8 mouse cellular contexts compared by ENCODE assay signal in genomic region chr17:6424294-6424980, GRCm38 (mm10). TPM values are rescaled to one million over a fixed set of nuclear protein-coding genes. Genes with fewer than 3 reads are reported as not detected.
DNase-seq lines count a peak whose midpoint lies in the region; ATAC-seq and TF ChIP-seq lines count a peak whose summit lies in the region.
"Not testable (repeated sequence)": the region's sequence is repeated elsewhere in the genome, so short reads cannot be mapped to it uniquely, and the experiment has no call there.

No protein-coding gene starts in this region.

- peak overlapping the region; percentile 85 for H3K27ac ChIP-seq in CH12.LX (ENCODE audit: insufficient read depth, low read depth)
- H3K27ac ChIP-seq in kidney, postnatal 0 days; stomach, embryonic 14.5 days (ENCODE audit: low read length): not testable (repeated sequence)
- H3K27ac ChIP-seq in lung, embryonic 15.5 days = peak overlapping the region; percentile 51

- peak overlapping the region in 1 of 3 experiments; percentile 26 for H3K4me3 ChIP-seq in CH12.LX (replicated peaks in 1 of 3; ENCODE audit: low read depth in 2 of 3, low read length in 2 of 3, poor library complexity in 1 of 3)
- not testable (repeated sequence) for H3K4me3 ChIP-seq in kidney, postnatal 0 days (replicated peaks; ENCODE audit: low read depth, low read length); lung, embryonic 15.5 days; stomach, embryonic 14.5 days (ENCODE audit: low read depth, low read length)

- not testable (repeated sequence) for TF ChIP-seq RAD21 in CH12.LX (IDR thresholded peaks at IDR 0.05; ENCODE audit: low read depth, low read length)

- dilution Hi-C loops in CH12.LX (cut with MboI; ENCODE audit: extremely low pct_ligation_motif_present, extremely low pct_unique_long_range_greater_than_20kb, low sequenced_read_pairs) = not testable (repeated sequence)

- not testable (repeated sequence) for H3K27me3 ChIP-seq in CH12.LX (replicated peaks); kidney, postnatal 0 days (ENCODE audit: insufficient read depth, low read length); lung, embryonic 15.5 days; stomach, embryonic 14.5 days (ENCODE audit: control insufficient read depth, insufficient read depth, low read length)

- not testable (repeated sequence) for H3K36me3 ChIP-seq in CH12.LX (replicated peaks in 1 of 2; ENCODE audit: control insufficient read depth in 1 of 2, insufficient read depth in 1 of 2, low read length in 1 of 2); kidney, postnatal 0 days (ENCODE audit: insufficient read depth, low read length); lung, embryonic 15.5 days; stomach, embryonic 14.5 days (ENCODE audit: control insufficient read depth, insufficient read depth, low read length)

- WGBS in kidney, postnatal 0 days = 54% methylated on average over 12 of the region's 12 CpGs
- WGBS in lung, embryonic 15.5 days = 37% methylated on average over 12 of the region's 12 CpGs
- WGBS in stomach, embryonic 14.5 days = 29% methylated on average over 10 of the region's 12 CpGs

- H3K4me2 ChIP-seq in CH12.LX (ENCODE audit: insufficient read depth, low read depth, poor library complexity, severe bottlenecking) = peak overlapping the region; percentile 81
- H3K4me2 ChIP-seq in kidney, postnatal 0 days (ENCODE audit: low read length); lung, embryonic 15.5 days; stomach, embryonic 14.5 days (replicated peaks; ENCODE audit: low read depth, low read length): not testable (repeated sequence)

- not testable (repeated sequence) for ATAC-seq in kidney, postnatal 0 days (replicated peaks; ENCODE audit: low FRiP score, low read depth)
- peak; percentile 59; the same call in 1 of the 2 replicates for ATAC-seq in lung, embryonic 15.5 days (ENCODE audit: borderline replicate concordance, extremely low read depth, low FRiP score, low TSS enrichment)
- ATAC-seq in stomach, embryonic 14.5 days (ENCODE audit: insufficient number of reproducible peaks, insufficient read depth, low FRiP score, low read depth) = peak; percentile 66

- DNase-seq in CH12.LX (ENCODE audit: extremely low read depth) = not testable (repeated sequence)
- DNase-seq in adrenal gland, postnatal 36 days = peak; percentile 7 to 21
- DNase-seq in heart, adult 18-20 months = peak; percentile 40 to 75
- peak; percentile 43 for DNase-seq in heart, postnatal 25 days (ENCODE audit: low spot score)
- DNase-seq in kidney, postnatal 0 days (ENCODE audit: low spot score) = peak; percentile 47
- peak; percentile 64 to 69 for DNase-seq in thymus, postnatal 36 days

- intact Hi-C loops in heart, postnatal 25 days (cut with DNase I) = not testable (repeated sequence)

- not testable (repeated sequence) for TF ChIP-seq POLR2A in CH12.LX (IDR thresholded peaks at IDR 0.05; ENCODE audit: low read depth, low read length)

- H3K9ac ChIP-seq in CH12.LX (ENCODE audit: insufficient read depth, low read depth) = peak overlapping the region; percentile 8
- not testable (repeated sequence) for H3K9ac ChIP-seq in kidney, postnatal 0 days (ENCODE audit: low read depth, low read length); lung, embryonic 15.5 days; stomach, embryonic 14.5 days (replicated peaks; ENCODE audit: low read depth, low read length)

- peaks cover 16% of the 10 kb centered on the region for H3K79me2 ChIP-seq in CH12.LX (replicated peaks; ENCODE audit: control insufficient read depth, extremely low read depth, insufficient read depth, poor library complexity, severe bottlenecking)

- in situ Hi-C loops in CH12.LX (cut with MboI; ENCODE audit: low pct_ligation_motif_present, low pct_unique_long_range_greater_than_20kb, low sequenced_read_pairs) = not testable (repeated sequence)

- not testable (repeated sequence) for H3K9me3 ChIP-seq in CH12.LX (replicated peaks; ENCODE audit: low read length); kidney, postnatal 0 days (replicated peaks; ENCODE audit: low read length); lung, embryonic 15.5 days; stomach, embryonic 14.5 days (ENCODE audit: control insufficient read depth, low read depth, low read length)

- not testable (repeated sequence) for TF ChIP-seq CTCF in CH12.LX (conservative IDR thresholded peaks at IDR 0.05 in 1 of 2, IDR thresholded peaks at IDR 0.05 in 1 of 2; ENCODE audit: low read depth in 2 of 2, low read length in 2 of 2); kidney, postnatal 0 days (IDR thresholded peaks at IDR 0.05; ENCODE audit: low read depth)

- not testable (repeated sequence) for TF ChIP-seq EP300 in CH12.LX (IDR thresholded peaks at IDR 0.05; ENCODE audit: low read length)

- peaks cover 9 to 15% of the 10 kb centered on the region in 2 experiments for H3K4me1 ChIP-seq in CH12.LX (ENCODE audit: control insufficient read depth in 1 of 2, insufficient read depth in 2 of 2)
- H3K4me1 ChIP-seq in kidney, postnatal 0 days (replicated peaks; ENCODE audit: insufficient read depth, low read length); lung, embryonic 15.5 days; stomach, embryonic 14.5 days (ENCODE audit: control insufficient read depth, insufficient read depth, low read length): not testable (repeated sequence)

TF ChIP-seq in CH12.LX, 34 proteins besides CTCF, POLR2A, EP300 and RAD21:
- peak; percentile 17; the same call in 1 of the 2 replicates for TF ChIP-seq ZNF384 (IDR thresholded peaks at IDR 0.05; ENCODE audit: low read depth, low read length)

RNA-seq across cellular contexts. Expression of gene Dynlt1b, which starts 5.5 kb away (rescaled TPM):
- 338 and 389 TPM in 2 replicates for total RNA-seq in CH12.LX (2012; rRNA removed)
- 542 and 607 TPM in 2 replicates for total RNA-seq in CH12.LX (2014; rRNA removed)
- 287 and 371 TPM in 2 replicates for polyA plus RNA-seq in CH12.LX (2012; ENCODE audit: insufficient read length, low read depth)
- 100 to 1,000 TPM in 1 of 2 experiments, 10 to 100 TPM in 1; 85.7 to 129 TPM for total RNA-seq in adrenal gland, postnatal 36 days (2021)
- 10 to 100 TPM; 30.0 to 31.6 TPM for total RNA-seq in heart, adult 18-20 months (2021)
- 10 to 100 TPM; 53.6 to 56.5 TPM for total RNA-seq in heart, postnatal 25 days (2021)
- 569 and 632 TPM in 2 replicates for polyA plus RNA-seq in kidney, postnatal 0 days (2015; fragmentation: Nextera tagmentation; extraction: Ambion mirVana)
- 471 and 517 TPM in 2 replicates for polyA plus RNA-seq in lung, embryonic 15.5 days (2015; fragmentation: Nextera tagmentation; extraction: Ambion mirVana)
- 610 and 627 TPM in 2 replicates for polyA plus RNA-seq in stomach, embryonic 14.5 days (2014; fragmentation: Nextera tagmentation; extraction: Ambion mirVana)
